Mouse (Mus musculus) right cerebral cortex, postnatal 14 days (tissue): Measurements from ENCODE around the gene Olfr1016.

ENCODE experiments used
- DNase-seq: peaks from one replicate; pipeline ENCODE4 v3.0.0; 2022

Gene Olfr1016

GRCm38 (mm10) chr2:85802444-85802843 is at the start of gene Olfr1016:
Gene Olfr1016, minus strand, starts transcription at chr2:85802544.
- DNase-seq: no peak

GRCm38 (mm10) chr2:85846730-85847129 is 44.4 kb upstream of the Olfr1016 start, which contains the start of gene Olfr1020:
Gene Olfr1020, plus strand, starts transcription at chr2:85847030.
- no peak for DNase-seq

GRCm38 (mm10) chr2:85845383-85845782 is 43.0 kb upstream of the Olfr1016 start, which contains the start of gene Olfr1019:
Gene Olfr1019, minus strand, starts transcription at chr2:85845483.
- no peak for DNase-seq

- DNase-seq: no peak
Observed at GRCm38 (mm10) chr2:85818179-85818578, 15.8 kb upstream of the Olfr1016 start, which contains the start of gene Olfr1018. Gene Olfr1018, plus strand, starts transcription at chr2:85818479.

GRCm38 (mm10) chr2:85804501-85804900 is 2.2 kb upstream of the Olfr1016 start:
- DNase-seq: no peak

GRCm38 (mm10) chr2:85792331-85792730 is 10.0 kb downstream of the Olfr1016 start:
- DNase-seq: no peak

GRCm38 (mm10) chr2:85781717-85782116 is 20.6 kb downstream of the Olfr1016 start, which contains the start of gene Olfr1015:
Gene Olfr1015, plus strand, starts transcription at chr2:85782017.
- no peak for DNase-seq

- no peak for DNase-seq
Observed at GRCm38 (mm10) chr2:85772413-85772812, 29.9 kb downstream of the Olfr1016 start, which contains the start of gene Olfr1014. Gene Olfr1014, plus strand, starts transcription at chr2:85772713.

GRCm38 (mm10) chr2:85766798-85767197 is 35.5 kb downstream of the Olfr1016 start, which contains the start of gene Olfr1013:
Gene Olfr1013, plus strand, starts transcription at chr2:85767098.
- DNase-seq: no peak

- no peak for DNase-seq
Observed at GRCm38 (mm10) chr2:85762666-85763065, 39.7 kb downstream of the Olfr1016 start, which contains the start of gene Olfr1012. Gene Olfr1012, minus strand, starts transcription at chr2:85762766.

- DNase-seq: no peak
Observed at GRCm38 (mm10) chr2:85753822-85754221, 48.5 kb downstream of the Olfr1016 start.
